Mouse (Mus musculus) intestine, postnatal 0 days (tissue): ENCODE data around the gene Mepce. TPM values are rescaled to one million over a fixed set of nuclear protein-coding genes. Genes with fewer than 3 reads are reported as not detected.

ENCODE experiments used
- ATAC-seq: fragments of 200-750 bp; cut with Nextera tagmentation; 2 replicates; pipeline ENCODE4 v1.8.0; 2017; ENCODE audit warnings: mild to moderate bottlenecking, moderate TSS enrichment, moderate library complexity
- H3K27ac ChIP-seq: fragments of 300-500 bp; sonication (generic); 2 replicates; pipeline ENCODE4 v1.5.1; 2014; ENCODE audit warnings: mild to moderate bottlenecking, low read depth, low read length, moderate library complexity
- H3K27me3 ChIP-seq: fragments of 300-500 bp; sonication (generic); replicated peaks from 2 replicates; pipeline ENCODE4 v1.6.1; 2014; ENCODE audit warnings: low read length, mixed read lengths; ENCODE audit not compliant: control insufficient read depth, insufficient read depth
- H3K36me3 ChIP-seq: fragments of 300-500 bp; sonication (generic); 2 replicates; pipeline ENCODE4 v1.6.1; 2014; ENCODE audit warnings: mild to moderate bottlenecking, moderate library complexity; ENCODE audit not compliant: control insufficient read depth, insufficient read depth
- H3K4me1 ChIP-seq: fragments of 300-500 bp; sonication (generic); replicated peaks from 2 replicates; pipeline ENCODE4 v1.6.1; 2014; ENCODE audit warnings: antibody characterized with exemption, low read length, mixed read lengths; ENCODE audit not compliant: control insufficient read depth, insufficient read depth
- H3K4me2 ChIP-seq: fragments of 300-500 bp; sonication (generic); replicated peaks from 2 replicates; pipeline ENCODE4 v1.6.1; 2014; ENCODE audit warnings: low read depth, mild to moderate bottlenecking, moderate library complexity
- H3K4me3 ChIP-seq: fragments of 300-500 bp; sonication (generic); 2 replicates; pipeline ENCODE4 v1.5.1; 2014; ENCODE audit warnings: low read depth, low read length
- H3K9ac ChIP-seq: fragments of 300-500 bp; sonication (generic); 2 replicates; pipeline ENCODE4 v1.6.1; 2014; ENCODE audit warnings: mild to moderate bottlenecking, low read depth, low read length
- H3K9me3 ChIP-seq: fragments of 300-500 bp; sonication (generic); 2 replicates; pipeline ENCODE4 v1.6.1; 2016; ENCODE audit warnings: mixed run types; ENCODE audit not compliant: control insufficient read depth
- CTCF ChIP-seq: sonication (generic); IDR thresholded peaks from 2 replicates; pipeline ENCODE4 v1.5.1; 2016; ENCODE audit warnings: low read depth, mild to moderate bottlenecking, control low read depth, antibody characterized with exemption, moderate library complexity
- WGBS: fragments of 180-500 bp; shearing (Covaris S2); extraction: QIAGEN DNeasy Blood & Tissue Kit; methylation state at CpG from one replicate; pipeline ENCODE4 v1.1.7; 2014; 5-methylcytosine and 5-hydroxymethylcytosine counted together
- polyA plus RNA-seq: library from polyadenylated mRNA; unstranded; fragments of >200 nt; fragmentation: Nextera tagmentation; extraction: Ambion mirVana; gene quantifications from 2 replicates; pipeline ENCODE4 v1.2.1, GENCODE M21; 2015

Gene Mepce
- polyA plus RNA-seq, 1 experiment from 2014 or later, result 10.8 TPM

- H3K4me2 ChIP-seq, result no peak overlapping the region
- H3K9me3 ChIP-seq, result no peaks in the 10 kb centered on the region
- H3K27me3 ChIP-seq, result no peaks in the 10 kb centered on the region
- peak; percentile 70 for TF ChIP-seq CTCF
- no peak overlapping the region for H3K27ac ChIP-seq
- no peak for ATAC-seq
- 59% methylated on average over 3 of the region's 3 CpGs for WGBS
- no peak overlapping the region for H3K4me3 ChIP-seq
- no peak overlapping the region for H3K9ac ChIP-seq
- no peaks in the 10 kb centered on the region; the same call in 1 of the 2 replicates for H3K36me3 ChIP-seq
- no peaks in the 10 kb centered on the region for H3K4me1 ChIP-seq
Measured at GRCm38 (mm10) chr5:137766270-137766669, 21.2 kb downstream of the Mepce start.

GRCm38 (mm10) chr5:137764609-137765340, 22.7 kb downstream of the Mepce start:
- Histone ChIP-seq H3K4me2 (no peak overlapping the region), H3K9ac (no peak overlapping the region), H3K27me3 (no peaks in the 10 kb centered on the region), H3K4me1 (no peaks in the 10 kb centered on the region), H3K27ac (no peak overlapping the region), H3K9me3 (no peaks in the 10 kb centered on the region), H3K36me3 (peaks cover 3% of the 10 kb centered on the region; the same call in 1 of the 2 replicates), H3K4me3 (no peak overlapping the region)
- 58% methylated on average over 9 of the region's 9 CpGs for WGBS
- no peak for TF ChIP-seq CTCF
- ATAC-seq, result no peak

GRCm38 (mm10) chr5:137759971-137760412, 27.5 kb downstream of the Mepce start:
- Histone ChIP-seq H3K27ac (no peak overlapping the region), H3K9me3 (no peaks in the 10 kb centered on the region), H3K27me3 (no peaks in the 10 kb centered on the region), H3K36me3 (peaks cover 44% of the 10 kb centered on the region), H3K4me3 (no peak overlapping the region), H3K4me1 (no peaks in the 10 kb centered on the region), H3K9ac (peak overlapping the region; percentile 11; the same call in 1 of the 2 replicates), H3K4me2 (no peak overlapping the region)
- TF ChIP-seq CTCF, result peak; percentile 91
- 31% methylated on average over 4 of the region's 4 CpGs for WGBS
- peak; percentile 81 for ATAC-seq

- 90% methylated on average over 19 of the region's 19 CpGs for WGBS
- no peak for TF ChIP-seq CTCF
Measured at GRCm38 (mm10) chr5:137758921-137759534, 28.4 kb downstream of the Mepce start.

GRCm38 (mm10) chr5:137757887-137758286, 29.6 kb downstream of the Mepce start:
- no peaks in the 10 kb centered on the region for H3K27me3 ChIP-seq
- no peak for ATAC-seq
- WGBS, result 84% methylated on average over 6 of the region's 6 CpGs
- H3K27ac ChIP-seq, result no peak overlapping the region
- no peak overlapping the region for H3K4me3 ChIP-seq
- no peak overlapping the region for H3K9ac ChIP-seq
- H3K36me3 ChIP-seq, result peaks cover 59% of the 10 kb centered on the region
- H3K4me2 ChIP-seq, result no peak overlapping the region
- no peak for TF ChIP-seq CTCF
- no peaks in the 10 kb centered on the region for H3K9me3 ChIP-seq
- H3K4me1 ChIP-seq, result no peaks in the 10 kb centered on the region

More at GRCm38 (mm10) chr5:137758921-137759534, 28.4 kb downstream of the Mepce start:
- no peaks in the 10 kb centered on the region for H3K27me3 ChIP-seq
- peaks cover 49% of the 10 kb centered on the region for H3K36me3 ChIP-seq
- no peak overlapping the region for H3K4me2 ChIP-seq
- ATAC-seq, result no peak
- no peak overlapping the region for H3K9ac ChIP-seq
- no peaks in the 10 kb centered on the region for H3K9me3 ChIP-seq
- H3K4me1 ChIP-seq, result no peaks in the 10 kb centered on the region
- H3K4me3 ChIP-seq, result no peak overlapping the region
- H3K27ac ChIP-seq, result no peak overlapping the region

GRCm38 (mm10) chr5:137756882-137757661, 30.4 kb downstream of the Mepce start:
- Histone ChIP-seq H3K27me3 (no peaks in the 10 kb centered on the region), H3K36me3 (peaks cover 67% of the 10 kb centered on the region), H3K4me3 (no peak overlapping the region), H3K4me2 (no peak overlapping the region), H3K9ac (no peak overlapping the region), H3K27ac (no peak overlapping the region), H3K9me3 (no peaks in the 10 kb centered on the region), H3K4me1 (no peaks in the 10 kb centered on the region)
- 0 out of 2 replicates have a peak, but pooled peaks have one; percentile 26 for ATAC-seq
- TF ChIP-seq CTCF, result peak; percentile 95
- 46% methylated on average over 10 of the region's 10 CpGs for WGBS
